Mouse (Mus musculus) kidney, adult 2 months (tissue): ENCODE measurements around the gene Foxn3.

Source experiments
- CTCF ChIP-seq: fragments of 200-500 bp; conservative IDR thresholded peaks from 2 replicates; pipeline ENCODE4 v1.5.1; 2011; ENCODE audit warnings: low read depth, mild to moderate bottlenecking, control low read depth, low read length, moderate library complexity, mixed read lengths; ENCODE audit not compliant: insufficient read depth, insufficient read length
- POLR2A ChIP-seq: fragments of 200-500 bp; IDR thresholded peaks from one replicate; pipeline ENCODE4 v1.6.1; 2011; ENCODE audit warnings: low read depth, low read length, control low read depth

GRCm38 (mm10) chr12:99163342-99163682 lies 400.1 kb downstream of the Foxn3 start:
- no peak for TF ChIP-seq CTCF
- no peak for TF ChIP-seq POLR2A
